Mouse (Mus musculus) intestine, embryonic 15.5 days (tissue): ENCODE measurements around the gene Olfr1195. TPM values are rescaled to one million over a fixed set of nuclear protein-coding genes. Genes with fewer than 3 reads are reported as not detected.
"Not testable (repeated sequence)": the region's sequence is repeated elsewhere in the genome, so short reads cannot be mapped to it uniquely, and the experiment has no call there.

Experiments
- ATAC-seq: fragments of 200-750 bp; cut with Nextera tagmentation; 2 replicates; pipeline ENCODE4 v1.8.0; 2017; ENCODE audit warnings: moderate TSS enrichment, moderate library complexity
- H3K27ac ChIP-seq: fragments of 300-500 bp; sonication (generic); 2 replicates; pipeline ENCODE4 v1.5.1; 2015; ENCODE audit warnings: mild to moderate bottlenecking, inconsistent platforms
- H3K27me3 ChIP-seq: fragments of 300-500 bp; sonication (generic); replicated peaks from 2 replicates; pipeline ENCODE4 v1.6.1; 2015; ENCODE audit warnings: inconsistent platforms
- H3K36me3 ChIP-seq: fragments of 300-500 bp; sonication (generic); 2 replicates; pipeline ENCODE4 v1.6.1; 2015; ENCODE audit warnings: inconsistent platforms
- H3K4me1 ChIP-seq: fragments of 300-500 bp; sonication (generic); replicated peaks from 2 replicates; pipeline ENCODE4 v1.6.1; 2015; ENCODE audit warnings: inconsistent platforms
- H3K4me2 ChIP-seq: fragments of 300-500 bp; sonication (generic); replicated peaks from 2 replicates; pipeline ENCODE4 v1.6.1; 2015; ENCODE audit warnings: mild to moderate bottlenecking, inconsistent platforms
- H3K4me3 ChIP-seq: fragments of 300-500 bp; sonication (generic); replicated peaks from 2 replicates; pipeline ENCODE4 v1.5.1; 2015; ENCODE audit warnings: inconsistent platforms
- H3K9ac ChIP-seq: fragments of 300-500 bp; sonication (generic); 2 replicates; pipeline ENCODE4 v1.6.1; 2015; ENCODE audit warnings: inconsistent platforms
- H3K9me3 ChIP-seq: fragments of 300-500 bp; sonication (generic); 2 replicates; pipeline ENCODE4 v1.6.1; 2016; ENCODE audit warnings: inconsistent platforms
- WGBS: fragments of 180-500 bp; shearing (Covaris S2); methylation state at CpG from one replicate; pipeline ENCODE4 v1.1.7; 2015; 5-methylcytosine and 5-hydroxymethylcytosine counted together
- polyA plus RNA-seq: library from polyadenylated mRNA; unstranded; fragments of >200 nt; fragmentation: Nextera tagmentation; extraction: Ambion mirVana; gene quantifications from 2 replicates; pipeline ENCODE4 v1.2.1, GENCODE M21; 2015

The Olfr1195 gene
- polyA plus RNA-seq = not detected in 2 replicates

DNA sequence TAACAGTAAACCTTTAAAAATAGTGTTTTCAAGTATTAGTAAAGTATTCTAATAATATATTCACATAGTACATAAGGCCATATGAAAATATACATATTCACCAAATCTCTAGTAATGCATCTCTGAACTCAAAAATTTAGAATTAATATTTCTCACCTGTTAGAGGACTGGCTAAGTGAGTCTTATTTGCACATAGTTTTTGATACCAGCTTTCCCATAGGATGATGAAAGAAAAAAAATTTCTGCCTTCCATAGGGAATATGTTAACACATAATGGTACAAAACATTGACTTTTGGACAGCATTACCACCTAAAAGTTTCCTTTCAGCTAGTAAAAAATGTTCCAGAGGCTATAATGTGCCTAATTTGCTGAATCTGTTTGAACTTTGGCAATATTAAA lies at the start of gene Olfr1195:
Gene Olfr1195, minus strand, starts transcription at position 101 of the 400 bp plus-strand sequence.
- H3K27ac ChIP-seq = no peak within 1 kb of the TSS
- no peaks in the 10 kb centered on the region for H3K27me3 ChIP-seq
- no peak within 1 kb of the TSS for H3K9ac ChIP-seq
- no peak within 1 kb of the TSS for H3K4me2 ChIP-seq
- no peaks in the 10 kb centered on the region for H3K4me1 ChIP-seq
- no peaks in the 10 kb centered on the region for H3K9me3 ChIP-seq
- H3K4me3 ChIP-seq = no peak within 1 kb of the TSS
- no peak for ATAC-seq
- no peaks in the 10 kb centered on the region for H3K36me3 ChIP-seq

- H3K27me3 ChIP-seq = no peaks in the 10 kb centered on the region
- WGBS = 92% methylated on average over 1 of the region's 1 CpGs
- no peak within 1 kb of the TSS for H3K9ac ChIP-seq
- no peak within 1 kb of the TSS for H3K27ac ChIP-seq
- no peaks in the 10 kb centered on the region for H3K4me1 ChIP-seq
- H3K4me2 ChIP-seq = no peak within 1 kb of the TSS
- no peak for ATAC-seq
- H3K36me3 ChIP-seq = no peaks in the 10 kb centered on the region
- no peaks in the 10 kb centered on the region for H3K9me3 ChIP-seq
- H3K4me3 ChIP-seq = no peak within 1 kb of the TSS
These were observed 43.3 kb upstream of the Olfr1195 start, which contains the start of gene Olfr1197 for GRCm38 (mm10) chr2:88732266-88732665. Gene Olfr1197, minus strand, starts transcription at chr2:88732366.

- 90% methylated on average over 2 of the region's 2 CpGs for WGBS
- Histone ChIP-seq H3K9ac (no peak within 1 kb of the TSS), H3K27ac (no peak within 1 kb of the TSS), H3K4me2 (no peak within 1 kb of the TSS), H3K4me3 (no peak within 1 kb of the TSS), H3K27me3 (no peaks in the 10 kb centered on the region), H3K4me1 (no peaks in the 10 kb centered on the region), H3K36me3 (no peaks in the 10 kb centered on the region), H3K9me3 (no peaks in the 10 kb centered on the region)
- no peak for ATAC-seq
These were observed 15.5 kb upstream of the Olfr1195 start, which contains the start of gene Olfr1196 for GRCm38 (mm10) chr2:88704497-88704896. Gene Olfr1196, minus strand, starts transcription at chr2:88704597.

DNA sequence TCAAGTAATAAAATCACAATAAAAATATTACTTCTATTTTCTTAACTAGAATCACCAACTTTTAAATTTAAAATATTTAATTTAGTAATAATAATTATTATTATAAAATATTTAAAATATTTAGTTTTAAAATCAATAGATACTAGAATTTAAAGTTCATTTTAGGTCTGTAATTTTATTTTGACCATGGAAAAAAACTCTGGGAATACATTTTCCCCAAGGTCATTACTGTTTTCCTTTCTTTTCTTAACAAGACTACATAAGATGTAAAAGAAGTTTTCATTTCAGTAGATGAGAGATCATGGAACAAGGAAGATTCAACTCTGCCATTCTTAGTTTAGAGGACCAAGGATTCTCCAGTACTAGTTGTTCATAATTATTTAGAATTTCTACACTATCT lies 13.7 kb downstream of the Olfr1195 start, which contains the start of gene Olfr1193:
Gene Olfr1193, plus strand, starts transcription at position 301 of the 400 bp plus-strand sequence.
- H3K4me2 ChIP-seq, H3K4me1 ChIP-seq, H3K27me3 ChIP-seq, H3K36me3 ChIP-seq, H3K9ac ChIP-seq, ATAC-seq, H3K27ac ChIP-seq, H3K9me3 ChIP-seq, H3K4me3 ChIP-seq: not testable (repeated sequence)

DNA sequence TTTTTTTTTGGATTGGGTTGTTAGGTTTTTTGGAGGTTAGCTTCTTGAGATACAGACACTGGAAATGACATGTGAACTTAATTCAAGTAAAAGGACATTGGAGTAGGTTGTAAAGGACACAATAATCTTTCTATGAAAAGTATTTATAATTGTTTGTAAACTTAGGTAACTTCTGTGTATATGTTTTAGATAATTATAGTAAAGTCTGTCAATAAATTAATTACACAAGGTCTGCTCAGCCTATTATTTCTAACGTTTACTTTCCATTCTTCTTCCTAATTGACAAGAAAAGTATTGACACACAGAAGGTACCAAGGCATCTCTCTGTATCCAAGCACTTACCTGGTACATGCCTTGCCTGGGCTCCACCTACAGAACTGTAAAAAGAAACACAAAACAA lies 40.8 kb downstream of the Olfr1195 start, which contains the start of gene Olfr1192-ps1:
Gene Olfr1192-ps1, plus strand, starts transcription at position 301 of the 400 bp plus-strand sequence.
- no peak for ATAC-seq
- Histone ChIP-seq H3K4me2 (no peak within 1 kb of the TSS), H3K4me3 (no peak within 1 kb of the TSS)

GRCm38 (mm10) chr2:88640242-88640641 lies 48.7 kb downstream of the Olfr1195 start, which contains the start of gene Olfr1191-ps1:
Gene Olfr1191-ps1, plus strand, starts transcription at chr2:88640542.
- not testable (repeated sequence) for H3K36me3 ChIP-seq, ATAC-seq, H3K27me3 ChIP-seq, H3K27ac ChIP-seq, H3K4me3 ChIP-seq, H3K4me1 ChIP-seq, H3K4me2 ChIP-seq, H3K9me3 ChIP-seq, H3K9ac ChIP-seq
- 93% methylated on average over 1 of the region's 1 CpGs for WGBS

More for the DNA sequence above, 40.8 kb downstream of the Olfr1195 start, which contains the start of gene Olfr1192-ps1:
- Histone ChIP-seq H3K27me3 (no peaks in the 10 kb centered on the region), H3K9ac (no peak within 1 kb of the TSS), H3K9me3 (no peaks in the 10 kb centered on the region), H3K4me1 (no peaks in the 10 kb centered on the region), H3K36me3 (no peaks in the 10 kb centered on the region), H3K27ac (no peak within 1 kb of the TSS)
- WGBS = 47% methylated on average over 1 of the region's 1 CpGs

Other genes with a start within 250 kb of the Olfr1195 start
- not detected in 2 replicates for gene Gm13757, start 240.1 kb downstream of the Olfr1195 start, polyA plus RNA-seq
- gene Olfr1183, start 234.3 kb downstream of the Olfr1195 start, polyA plus RNA-seq = not detected in 2 replicates
- gene Olfr1184, start 205.6 kb downstream of the Olfr1195 start, polyA plus RNA-seq = not detected in 2 replicates
- not detected in 2 replicates for gene Olfr1185-ps1, start 195.9 kb downstream of the Olfr1195 start, polyA plus RNA-seq
- not detected in 2 replicates for gene Olfr1186, start 170.6 kb downstream of the Olfr1195 start, polyA plus RNA-seq
- gene Olfr1188, start 132.3 kb downstream of the Olfr1195 start, polyA plus RNA-seq = not detected in 2 replicates
- not detected in 2 replicates for gene Olfr1189, start 102.7 kb downstream of the Olfr1195 start, polyA plus RNA-seq
- gene Olfr1191-ps1, start 48.6 kb downstream of the Olfr1195 start, polyA plus RNA-seq = not detected in 2 replicates
- gene Olfr1192-ps1, start 40.7 kb downstream of the Olfr1195 start, polyA plus RNA-seq = not detected in 2 replicates
- not detected in 2 replicates for gene Olfr1193, start 13.6 kb downstream of the Olfr1195 start, polyA plus RNA-seq
- gene Olfr1196, start 15.4 kb upstream of the Olfr1195 start, polyA plus RNA-seq = not detected in 2 replicates
- gene Olfr1197, start 43.2 kb upstream of the Olfr1195 start, polyA plus RNA-seq = not detected in 2 replicates
- gene Olfr1198, start 62.2 kb upstream of the Olfr1195 start, polyA plus RNA-seq = not detected in 2 replicates
- not detected in 2 replicates for gene Olfr1199, start 71.3 kb upstream of the Olfr1195 start, polyA plus RNA-seq
- not detected in 2 replicates for gene Olfr1200, start 81.3 kb upstream of the Olfr1195 start, polyA plus RNA-seq
- not detected in 2 replicates for gene Olfr1201, start 103.8 kb upstream of the Olfr1195 start, polyA plus RNA-seq
- not detected in 2 replicates for gene Olfr1202, start 125.3 kb upstream of the Olfr1195 start, polyA plus RNA-seq
- gene Olfr1205, start 140.6 kb upstream of the Olfr1195 start, polyA plus RNA-seq = not detected in 2 replicates
- not detected in 2 replicates for gene Olfr1204, start 160.1 kb upstream of the Olfr1195 start, polyA plus RNA-seq
- gene Olfr1206, start 174.0 kb upstream of the Olfr1195 start, polyA plus RNA-seq = not detected in 2 replicates
- not detected in 2 replicates for gene Olfr1208, start 213.1 kb upstream of the Olfr1195 start, polyA plus RNA-seq
- not detected in 2 replicates for gene Olfr1209, start 226.0 kb upstream of the Olfr1195 start, polyA plus RNA-seq
- gene Olfr1211, start 248.9 kb upstream of the Olfr1195 start, polyA plus RNA-seq = not detected in 2 replicates